Mouse (Mus musculus) frontal cortex, adult 2 months (tissue): ENCODE results near the gene 4930595D18Rik. TPM values are rescaled to one million over a fixed set of nuclear protein-coding genes. Genes with fewer than 3 reads are reported as not detected.

Experiments
- DNase-seq, 2 experiments: peaks; one replicate each; pipeline ENCODE4 v3.0.0; 2022; ENCODE audit warnings: low spot score in 1 of 2; ENCODE audit errors: extremely low spot score in 1 of 2
- polyA plus RNA-seq: library from polyadenylated mRNA; depleted of rRNA; stranded (reverse); fragments of >200 nt; gene quantifications from 2 replicates; pipeline ENCODE4 v1.2.3, GENCODE M21; 2012

Gene 4930595D18Rik
- polyA plus RNA-seq, 1 experiment, result not detected

DNA sequence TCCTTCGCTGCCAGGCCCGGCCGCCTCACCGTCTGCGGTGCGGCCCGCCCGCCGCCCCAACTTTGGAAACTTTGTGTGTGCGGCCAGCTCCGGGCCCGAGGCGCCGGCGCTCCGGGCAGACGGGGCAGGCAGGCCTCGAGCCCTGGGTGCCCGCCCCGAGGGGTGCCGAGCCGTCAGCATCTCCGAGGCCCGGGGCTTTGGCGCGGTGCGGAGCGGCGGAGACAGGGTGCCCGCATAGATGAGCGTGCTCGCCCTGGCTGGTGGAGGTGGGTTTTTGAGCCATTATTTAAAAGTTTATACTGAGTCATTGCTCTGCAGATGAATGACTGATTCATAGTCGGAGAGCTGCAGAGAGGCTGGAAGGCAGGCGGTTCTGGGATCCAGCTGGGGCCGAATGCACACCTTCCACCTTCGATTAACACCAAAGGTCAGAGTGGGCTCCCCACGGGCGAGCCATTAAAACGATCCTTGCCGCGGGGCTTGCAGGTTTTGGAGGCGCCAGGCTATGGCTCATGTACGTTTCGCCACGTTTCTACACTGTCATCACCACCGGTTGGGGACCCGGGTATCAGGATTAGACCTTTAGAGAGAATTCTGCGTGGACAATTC lies 17.5 kb downstream of the 4930595D18Rik start:
- peak in 1 of 2 experiments; percentile 39 for DNase-seq

DNA sequence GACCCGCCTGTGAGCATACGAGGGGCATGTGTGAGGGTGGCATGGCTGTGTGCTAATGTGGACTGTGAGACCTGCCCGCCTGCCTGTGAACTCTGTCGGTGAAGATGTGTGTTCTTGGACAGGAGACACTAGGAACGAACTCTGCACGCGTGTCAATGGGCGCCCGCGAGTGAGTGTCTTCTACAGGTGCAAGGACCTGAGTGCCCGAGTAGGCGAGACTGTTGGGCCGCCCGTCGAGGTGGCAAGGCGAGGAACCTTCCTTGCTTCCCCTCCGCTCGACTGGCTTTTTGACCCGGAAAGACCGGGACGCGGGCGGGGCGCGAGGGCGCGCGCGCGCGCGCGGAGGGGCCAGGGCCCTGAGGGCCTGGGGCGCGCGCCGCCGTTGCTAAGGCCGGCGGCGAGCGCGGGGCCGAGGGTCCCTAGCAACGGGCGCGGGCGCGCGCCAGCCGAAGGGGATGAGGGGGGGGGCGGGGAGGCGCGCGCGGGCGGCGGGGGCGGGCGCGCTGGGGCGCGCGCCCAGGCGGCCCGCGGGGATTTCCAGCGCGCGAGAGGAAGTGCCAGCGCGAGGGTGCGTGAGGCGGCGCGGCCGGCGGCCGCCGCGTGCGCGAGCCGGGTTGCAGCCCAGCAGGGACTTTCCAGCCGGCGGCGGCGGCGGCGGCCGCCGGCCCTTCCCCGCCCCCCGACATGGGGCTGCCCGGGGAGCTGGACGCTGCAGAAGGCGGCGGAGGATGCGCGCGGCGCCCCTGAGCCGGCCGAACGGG lies 18.3 kb downstream of the 4930595D18Rik start, which contains the start of gene Traf3:
TSS of gene Traf3 (plus strand) at position 540 of the 761 bp plus-strand sequence.
- peak in 1 of 2 experiments; percentile 58 for DNase-seq

GRCm38 (mm10) chr12:111165146-111165812 lies 19.0 kb downstream of the 4930595D18Rik start:
- peak in 1 of 2 experiments; percentile 52 for DNase-seq

DNA sequence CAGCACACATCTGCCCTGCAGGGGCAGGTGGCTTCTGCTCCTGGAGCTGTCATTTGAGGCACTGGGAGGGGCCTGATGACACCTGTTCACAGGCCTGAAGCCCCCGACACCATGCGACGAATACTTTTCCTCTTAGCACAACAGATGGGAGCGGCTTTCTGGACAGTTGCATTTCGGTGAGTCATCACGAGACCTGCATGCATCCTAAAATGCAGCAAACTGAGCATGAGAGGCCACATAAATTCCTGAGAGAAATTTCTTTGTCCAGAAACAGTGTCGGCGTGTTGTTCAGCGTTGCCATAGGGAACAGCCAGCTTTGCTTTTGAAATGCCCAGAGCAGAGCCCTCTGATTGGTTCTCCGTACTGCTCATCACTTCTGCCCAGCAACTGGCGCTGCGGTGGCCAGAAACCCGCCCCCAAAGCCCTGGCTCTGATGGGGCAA lies 20.0 kb downstream of the 4930595D18Rik start:
- DNase-seq, result peak; percentile 84 to 92

DNA sequence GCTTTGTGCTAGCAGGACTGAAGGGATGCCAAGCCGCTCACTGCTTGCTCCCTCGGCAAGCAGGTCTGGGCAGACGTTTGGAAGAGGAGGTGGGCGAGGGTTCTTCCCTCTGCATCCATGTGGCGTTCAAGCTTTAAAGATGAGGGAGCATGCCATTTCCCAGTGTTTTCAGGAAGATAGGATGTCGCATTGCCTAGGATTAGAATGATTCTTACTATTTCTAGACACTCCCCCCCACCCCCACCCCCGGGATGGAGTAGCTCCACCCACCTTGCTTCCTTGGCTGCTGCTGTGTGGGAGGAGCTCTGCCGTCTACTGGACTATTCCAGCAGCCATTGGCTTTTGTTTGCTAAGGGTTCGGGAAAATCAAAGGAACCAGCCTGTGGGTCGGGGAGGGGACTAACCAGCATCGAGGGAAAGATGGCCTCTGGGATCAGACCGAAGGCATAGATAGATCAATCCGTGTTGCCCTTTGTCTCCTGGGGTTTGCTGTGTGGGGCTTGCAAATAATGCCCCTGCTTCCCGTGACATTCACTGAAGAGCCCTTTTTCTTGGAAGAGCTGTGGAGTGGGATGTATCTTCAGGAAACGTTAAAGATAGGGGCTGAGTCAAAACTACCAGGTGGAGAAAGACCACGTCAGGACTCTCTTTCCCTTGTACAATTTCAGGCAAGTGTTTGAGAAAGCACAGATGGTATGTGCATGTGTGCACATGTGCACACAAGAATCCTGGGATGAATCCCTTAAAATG lies 21.8 kb downstream of the 4930595D18Rik start:
- DNase-seq, result peak; percentile 42 to 66

DNA sequence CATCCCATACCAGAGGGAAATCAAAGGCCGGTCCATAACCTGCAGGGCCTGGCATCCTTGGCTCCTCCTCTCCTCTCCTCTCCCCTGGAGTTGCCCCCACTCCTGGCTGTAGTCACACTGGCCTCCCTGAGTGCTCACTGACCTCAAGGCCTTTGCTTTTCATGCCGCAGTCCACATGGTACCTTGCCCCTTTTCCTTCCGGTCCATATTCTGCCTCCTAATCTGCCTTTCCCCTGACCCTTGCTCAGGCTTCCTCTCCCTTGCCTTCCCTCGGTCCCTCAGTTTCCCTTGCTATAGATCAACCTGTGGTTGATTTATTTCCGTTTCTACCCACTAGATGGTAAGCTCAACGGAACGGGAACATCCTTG lies 22.4 kb downstream of the 4930595D18Rik start:
- no peak for DNase-seq

GRCm38 (mm10) chr12:111160871-111161270 lies 23.4 kb downstream of the 4930595D18Rik start:
- DNase-seq, result no peak

DNA sequence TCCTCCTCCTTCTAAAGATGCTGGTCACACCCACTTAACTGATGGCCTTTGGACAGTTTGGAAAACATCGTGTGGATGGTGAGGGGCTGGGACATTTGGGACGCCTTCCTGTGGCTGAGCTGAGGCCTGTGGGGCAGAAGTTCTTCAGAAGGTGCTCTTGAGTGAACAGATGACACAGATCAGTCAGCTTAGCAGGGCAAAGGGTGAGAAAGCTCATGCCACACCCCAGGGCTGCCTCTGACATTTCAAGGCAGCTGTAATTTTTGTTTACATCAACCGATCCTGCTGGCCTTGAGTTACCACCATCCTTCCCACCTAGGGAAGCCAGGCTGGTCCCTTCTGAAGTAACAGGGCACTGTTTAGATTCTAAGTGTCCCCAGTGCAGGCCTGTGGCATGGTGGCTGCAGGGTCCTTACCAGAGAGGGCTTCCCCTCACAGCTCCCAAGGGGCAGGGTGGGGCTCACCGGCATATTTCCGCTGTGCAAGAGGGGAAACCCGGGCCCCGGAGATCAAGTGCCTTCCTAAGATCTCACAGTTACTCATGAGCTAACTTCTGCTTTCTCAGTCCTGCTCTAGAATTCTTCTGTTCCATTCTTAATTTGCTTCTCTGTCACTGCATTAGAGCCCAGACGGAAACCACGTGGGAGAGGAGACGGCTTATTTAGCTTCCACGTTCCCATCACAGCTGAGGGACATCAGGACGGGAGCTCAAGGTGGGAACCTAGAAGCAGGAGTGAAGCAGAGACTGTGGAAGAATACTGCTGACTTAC lies 24.4 kb downstream of the 4930595D18Rik start:
- no peak for DNase-seq

DNA sequence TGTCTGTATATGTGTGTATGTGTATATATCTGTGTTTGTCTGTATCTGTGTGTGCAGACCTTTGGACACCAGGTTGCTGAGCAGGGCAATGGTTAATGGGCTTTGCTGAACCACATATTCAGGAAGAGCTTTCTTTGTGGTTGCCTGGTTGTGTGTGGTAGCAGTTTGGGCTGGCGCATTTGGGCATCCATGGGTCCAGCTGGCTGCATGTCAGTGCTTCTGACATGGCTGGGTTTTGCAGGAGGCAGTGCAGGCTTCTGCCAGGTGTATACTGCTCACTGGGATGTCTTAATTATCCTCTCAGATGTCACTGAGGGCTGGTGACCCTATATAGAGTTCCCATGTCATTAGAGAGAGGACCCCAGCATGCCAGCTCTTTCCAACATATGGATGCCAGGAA lies 28.5 kb downstream of the 4930595D18Rik start:
- no peak for DNase-seq

DNA sequence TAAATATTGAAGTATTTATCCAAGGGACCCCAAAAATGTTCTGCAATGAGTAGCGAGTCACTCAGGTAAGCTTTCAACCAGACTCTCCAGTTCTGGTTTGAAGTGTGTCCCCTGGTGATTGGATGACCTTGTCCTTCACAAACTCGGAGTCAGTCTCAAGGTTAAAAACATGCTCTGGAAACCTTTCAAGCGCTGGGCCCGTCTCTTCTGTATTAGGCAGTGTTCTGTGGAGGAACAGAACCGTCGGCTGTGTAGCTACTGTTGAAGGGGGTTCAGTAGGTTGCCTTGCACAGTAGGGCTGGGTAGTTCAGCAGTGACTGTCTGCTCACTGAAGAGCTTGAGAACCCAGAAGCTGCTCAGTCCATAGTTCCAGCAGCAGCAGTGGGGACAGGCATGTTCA lies 29.6 kb downstream of the 4930595D18Rik start:
- DNase-seq, result no peak

DNA sequence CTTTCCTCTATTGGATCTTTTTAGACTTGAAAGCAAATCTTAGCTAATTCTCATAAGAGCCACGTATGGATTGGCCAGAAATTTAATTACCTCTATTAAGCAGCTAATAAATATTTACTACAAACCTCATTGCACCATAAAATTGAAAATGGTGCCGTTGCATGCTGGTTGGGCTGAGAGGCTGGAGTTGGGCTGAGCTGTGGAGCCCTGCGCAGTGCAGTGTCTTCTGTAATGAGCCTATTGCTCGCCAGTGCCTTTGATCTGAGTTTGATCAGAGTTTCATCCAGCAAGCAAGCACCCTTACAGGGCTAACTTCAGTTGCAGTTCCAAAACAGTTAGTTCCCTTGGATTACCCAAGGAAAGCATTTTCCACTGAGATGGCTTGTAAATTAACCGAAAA lies 30.3 kb downstream of the 4930595D18Rik start:
- no peak for DNase-seq

DNA sequence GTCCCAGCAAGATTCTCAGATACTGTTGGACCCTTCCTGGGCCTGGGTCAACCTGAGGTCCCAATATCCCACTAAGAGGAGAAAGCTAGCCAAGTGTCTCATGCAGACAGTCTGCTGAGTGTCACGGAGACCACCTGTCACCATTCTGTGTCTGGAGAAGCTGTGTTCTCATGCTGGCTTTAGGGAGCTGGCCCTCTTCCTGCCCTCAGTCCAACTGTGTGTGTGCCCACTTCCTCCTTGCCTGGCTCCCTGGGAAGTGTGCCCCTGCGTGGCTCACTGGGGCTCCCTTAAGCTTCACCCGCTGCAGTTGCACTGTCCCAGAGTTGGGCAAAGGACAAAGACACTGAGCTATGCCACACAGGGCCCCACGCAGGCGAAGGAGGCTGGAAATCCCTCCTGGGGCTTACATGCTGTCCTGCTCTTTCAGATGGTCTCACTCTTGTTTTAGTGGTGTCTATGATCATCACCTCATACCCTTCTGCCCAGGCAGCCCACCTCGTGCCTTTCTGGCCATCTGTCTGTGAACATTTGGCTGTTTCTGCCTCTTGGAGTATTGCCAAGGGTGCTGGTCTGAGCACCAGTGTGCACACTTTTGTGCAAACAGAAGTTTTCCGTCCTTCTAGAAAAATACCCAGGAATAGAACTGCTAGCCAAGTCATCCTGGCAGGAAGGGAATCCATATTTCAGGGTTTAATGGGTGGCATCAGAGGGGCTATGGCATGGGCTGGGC lies 31.1 kb downstream of the 4930595D18Rik start:
- DNase-seq, result no peak

- DNase-seq, result no peak
These were observed 31.7 kb downstream of the 4930595D18Rik start for GRCm38 (mm10) chr12:111152579-111152978.

DNA sequence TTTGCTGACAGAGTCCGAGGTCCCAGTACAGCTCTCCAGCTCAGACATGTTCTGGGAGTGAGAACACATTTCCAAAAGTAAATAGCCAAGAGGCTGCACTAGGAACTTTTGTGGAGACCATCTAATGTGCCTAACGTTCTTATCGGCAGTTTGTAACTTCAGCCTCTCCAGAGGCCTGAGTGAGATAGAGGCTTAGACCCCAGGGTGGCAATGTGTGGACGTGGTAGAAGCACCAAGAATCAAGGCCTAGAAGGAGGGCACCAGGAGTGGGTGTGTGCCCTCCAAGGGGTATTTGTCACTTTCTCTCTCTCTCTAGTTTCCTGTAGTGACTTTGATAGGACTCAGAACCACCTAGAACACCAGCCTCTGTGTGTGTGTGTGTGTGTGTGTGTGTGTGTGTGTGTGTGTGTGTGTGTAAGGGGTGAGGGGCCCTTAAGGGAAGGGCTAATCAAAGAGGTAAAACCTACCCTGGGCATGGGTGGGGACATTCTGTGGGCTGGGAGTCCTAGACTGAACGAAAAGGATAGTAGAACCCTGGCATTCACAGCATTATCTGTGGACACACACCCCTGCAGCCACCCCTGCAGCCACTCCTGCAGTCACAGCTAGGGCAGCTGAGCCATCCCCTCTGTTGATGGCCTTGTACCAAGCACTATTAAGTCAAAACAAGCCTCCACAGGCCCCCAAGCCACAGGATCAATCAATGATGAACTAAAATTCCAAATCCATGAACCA lies 32.7 kb downstream of the 4930595D18Rik start:
- DNase-seq, result no peak

DNA sequence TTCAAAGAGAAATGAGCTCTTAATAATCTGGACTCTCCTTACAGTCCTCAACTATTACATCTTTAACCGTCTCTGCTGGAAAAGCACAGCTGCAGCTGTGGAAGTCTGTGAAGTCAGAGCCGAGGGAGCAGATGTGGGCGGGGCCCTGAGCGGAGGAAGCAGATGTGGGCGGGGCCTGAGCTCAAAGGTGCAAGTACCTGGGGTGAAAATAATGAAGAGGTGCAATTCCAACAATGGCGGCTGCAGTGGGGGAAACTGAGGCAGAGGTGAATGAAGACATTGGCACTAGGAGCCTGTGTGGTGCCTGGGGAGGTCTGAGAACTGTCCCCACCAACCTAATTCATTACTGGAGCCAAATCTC lies 34.1 kb downstream of the 4930595D18Rik start:
- DNase-seq, result no peak

GRCm38 (mm10) chr12:111149495-111150235 lies 34.6 kb downstream of the 4930595D18Rik start:
- no peak for DNase-seq

GRCm38 (mm10) chr12:111145269-111145668 lies 39.0 kb downstream of the 4930595D18Rik start:
- peak in 1 of 2 experiments; percentile 70 for DNase-seq

DNA sequence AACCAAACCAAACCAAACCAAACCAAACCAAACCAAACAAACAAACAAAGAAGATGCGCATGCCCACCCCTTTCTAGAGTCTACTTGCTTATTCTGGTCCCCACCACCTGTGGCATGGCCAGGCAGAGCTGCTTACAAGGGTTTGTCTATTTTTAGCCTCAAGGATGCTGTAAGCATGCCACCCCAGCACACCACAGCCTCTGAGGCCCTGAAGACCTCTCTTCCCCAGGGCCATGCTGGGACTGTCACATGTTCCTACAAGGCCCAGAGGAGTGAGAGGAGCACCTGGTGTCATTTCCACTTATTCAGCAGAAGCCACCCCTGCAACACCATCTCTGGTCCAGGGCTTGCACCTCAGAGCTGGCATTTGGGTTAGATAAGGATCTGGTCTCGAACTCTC lies 39.7 kb downstream of the 4930595D18Rik start:
- DNase-seq, result no peak
